Mouse (Mus musculus): ENCODE measurements around the gene Clip2. TPM values are rescaled to one million over a fixed set of nuclear protein-coding genes. Genes with fewer than 3 reads are reported as not detected.

The Clip2 gene
- polyA plus RNA-seq (2014; fragmentation: Nextera tagmentation; extraction: Ambion mirVana): 5.6 and 5.8 TPM in 2 replicates

- Histone ChIP-seq H3K9me3 (ENCODE audit: control insufficient read depth, low read length) (no peaks in the 10 kb centered on the region), H3K4me3 (ENCODE audit: low read depth, low read length) (peak within 1 kb of the TSS; percentile 67), H3K4me2 (peak within 1 kb of the TSS; percentile 93), H3K4me1 (ENCODE audit: control insufficient read depth, insufficient read depth, low read length) (peaks cover 24% of the 10 kb centered on the region), H3K36me3 (ENCODE audit: control insufficient read depth, insufficient read depth, low read length) (no peaks in the 10 kb centered on the region), H3K9ac (ENCODE audit: low read length) (peak within 1 kb of the TSS; percentile 96), H3K27me3 (ENCODE audit: control insufficient read depth, insufficient read depth, low read length) (no peaks in the 10 kb centered on the region), H3K27ac (ENCODE audit: low read depth, low read length) (peak within 1 kb of the TSS; percentile 97)
- WGBS: 1% methylated on average over 61 of the region's 61 CpGs
- ATAC-seq (ENCODE audit: low FRiP score): peak; percentile 89
- DNase-seq (ENCODE audit: low spot score, missing footprints): peak; percentile 98
Measured at GRCm38 (mm10) chr5:134552110-134552972, at the start of gene Clip2. Gene Clip2 (minus strand): TSS chr5:134552434.

GRCm38 (mm10) chr5:134597711-134598110, 45.5 kb upstream of the Clip2 start:
- H3K36me3 ChIP-seq (ENCODE audit: control insufficient read depth, insufficient read depth, low read length): peaks cover 27% of the 10 kb centered on the region
- H3K4me1 ChIP-seq (ENCODE audit: control insufficient read depth, insufficient read depth, low read length): no peaks in the 10 kb centered on the region
- H3K27ac ChIP-seq (ENCODE audit: low read depth, low read length): no peak overlapping the region
- 91% methylated on average over 10 of the region's 10 CpGs for WGBS
- no peaks in the 10 kb centered on the region for H3K9me3 ChIP-seq (ENCODE audit: control insufficient read depth, low read length)
- DNase-seq (ENCODE audit: low spot score, missing footprints) (no peak), ATAC-seq (ENCODE audit: low FRiP score) (no peak)
- no peaks in the 10 kb centered on the region for H3K27me3 ChIP-seq (ENCODE audit: control insufficient read depth, insufficient read depth, low read length)
- no peak overlapping the region for H3K4me2 ChIP-seq
- H3K9ac ChIP-seq (ENCODE audit: low read length): no peak overlapping the region
- H3K4me3 ChIP-seq (ENCODE audit: low read depth, low read length): no peak overlapping the region

- 93% methylated on average over 9 of the region's 9 CpGs for WGBS
Measured at GRCm38 (mm10) chr5:134593093-134593492, 40.9 kb upstream of the Clip2 start.

GRCm38 (mm10) chr5:134592026-134592581, 39.9 kb upstream of the Clip2 start:
- no peaks in the 10 kb centered on the region for H3K27me3 ChIP-seq (ENCODE audit: control insufficient read depth, insufficient read depth, low read length)
- no peak overlapping the region for H3K4me2 ChIP-seq
- peaks cover 27% of the 10 kb centered on the region for H3K36me3 ChIP-seq (ENCODE audit: control insufficient read depth, insufficient read depth, low read length)
- no peak overlapping the region for H3K27ac ChIP-seq (ENCODE audit: low read depth, low read length)
- H3K9ac ChIP-seq (ENCODE audit: low read length): no peak overlapping the region
- ATAC-seq (ENCODE audit: low FRiP score) (no peak), DNase-seq (ENCODE audit: low spot score, missing footprints) (no peak)
- H3K4me3 ChIP-seq (ENCODE audit: low read depth, low read length): no peak overlapping the region
- WGBS: 94% methylated on average over 11 of the region's 11 CpGs
- no peaks in the 10 kb centered on the region for H3K9me3 ChIP-seq (ENCODE audit: control insufficient read depth, low read length)
- H3K4me1 ChIP-seq (ENCODE audit: control insufficient read depth, insufficient read depth, low read length): no peaks in the 10 kb centered on the region

More at GRCm38 (mm10) chr5:134593093-134593492, 40.9 kb upstream of the Clip2 start:
- no peak for ATAC-seq (ENCODE audit: low FRiP score)
- Histone ChIP-seq H3K4me3 (ENCODE audit: low read depth, low read length) (no peak overlapping the region), H3K27ac (ENCODE audit: low read depth, low read length) (no peak overlapping the region), H3K4me2 (no peak overlapping the region), H3K27me3 (ENCODE audit: control insufficient read depth, insufficient read depth, low read length) (no peaks in the 10 kb centered on the region), H3K9ac (ENCODE audit: low read length) (no peak overlapping the region), H3K9me3 (ENCODE audit: control insufficient read depth, low read length) (no peaks in the 10 kb centered on the region), H3K36me3 (ENCODE audit: control insufficient read depth, insufficient read depth, low read length) (peaks cover 31% of the 10 kb centered on the region), H3K4me1 (ENCODE audit: control insufficient read depth, insufficient read depth, low read length) (no peaks in the 10 kb centered on the region)
- no peak for DNase-seq (ENCODE audit: low spot score, missing footprints)

GRCm38 (mm10) chr5:134589900-134590299, 37.7 kb upstream of the Clip2 start:
- Histone ChIP-seq H3K4me1 (ENCODE audit: control insufficient read depth, insufficient read depth, low read length) (no peaks in the 10 kb centered on the region), H3K4me2 (no peak overlapping the region), H3K36me3 (ENCODE audit: control insufficient read depth, insufficient read depth, low read length) (peaks cover 16% of the 10 kb centered on the region), H3K9me3 (ENCODE audit: control insufficient read depth, low read length) (no peaks in the 10 kb centered on the region), H3K27ac (ENCODE audit: low read depth, low read length) (no peak overlapping the region), H3K27me3 (ENCODE audit: control insufficient read depth, insufficient read depth, low read length) (no peaks in the 10 kb centered on the region), H3K4me3 (ENCODE audit: low read depth, low read length) (no peak overlapping the region), H3K9ac (ENCODE audit: low read length) (no peak overlapping the region)
- ATAC-seq (ENCODE audit: low FRiP score) (no peak), DNase-seq (ENCODE audit: low spot score, missing footprints) (no peak)
- 93% methylated on average over 3 of the region's 3 CpGs for WGBS

- H3K9me3 ChIP-seq (ENCODE audit: control insufficient read depth, low read length): no peaks in the 10 kb centered on the region
- H3K9ac ChIP-seq (ENCODE audit: low read length): no peak overlapping the region
- no peak overlapping the region for H3K4me3 ChIP-seq (ENCODE audit: low read depth, low read length)
- no peak overlapping the region for H3K27ac ChIP-seq (ENCODE audit: low read depth, low read length)
- no peaks in the 10 kb centered on the region for H3K36me3 ChIP-seq (ENCODE audit: control insufficient read depth, insufficient read depth, low read length)
- ATAC-seq (ENCODE audit: low FRiP score): no peak
- peaks cover 8% of the 10 kb centered on the region for H3K4me1 ChIP-seq (ENCODE audit: control insufficient read depth, insufficient read depth, low read length)
- no peak for DNase-seq (ENCODE audit: low spot score, missing footprints)
- no peaks in the 10 kb centered on the region for H3K27me3 ChIP-seq (ENCODE audit: control insufficient read depth, insufficient read depth, low read length)
- H3K4me2 ChIP-seq: no peak overlapping the region
- 92% methylated on average over 5 of the region's 5 CpGs for WGBS
Measured at GRCm38 (mm10) chr5:134584798-134585197, 32.6 kb upstream of the Clip2 start.

- Histone ChIP-seq H3K9me3 (ENCODE audit: control insufficient read depth, low read length) (no peaks in the 10 kb centered on the region), H3K27ac (ENCODE audit: low read depth, low read length) (no peak overlapping the region), H3K27me3 (ENCODE audit: control insufficient read depth, insufficient read depth, low read length) (no peaks in the 10 kb centered on the region), H3K4me3 (ENCODE audit: low read depth, low read length) (no peak overlapping the region), H3K36me3 (ENCODE audit: control insufficient read depth, insufficient read depth, low read length) (no peaks in the 10 kb centered on the region), H3K4me2 (peak overlapping the region; percentile 85; the same call in 1 of the 2 replicates), H3K4me1 (ENCODE audit: control insufficient read depth, insufficient read depth, low read length) (peaks cover 8% of the 10 kb centered on the region), H3K9ac (ENCODE audit: low read length) (no peak overlapping the region; the same call in 1 of the 2 replicates)
- 86% methylated on average over 3 of the region's 3 CpGs for WGBS
- ATAC-seq (ENCODE audit: low FRiP score): no peak
- DNase-seq (ENCODE audit: low spot score, missing footprints): no peak
Measured at GRCm38 (mm10) chr5:134583884-134584213, 31.6 kb upstream of the Clip2 start.

- peak; percentile 51; the same call in 1 of the 2 replicates for ATAC-seq (ENCODE audit: low FRiP score)
Measured at GRCm38 (mm10) chr5:134583006-134583883, 31.0 kb upstream of the Clip2 start.

More at GRCm38 (mm10) chr5:134583006-134583883, 31.0 kb upstream of the Clip2 start:
- Histone ChIP-seq H3K36me3 (ENCODE audit: control insufficient read depth, insufficient read depth, low read length) (no peaks in the 10 kb centered on the region), H3K4me3 (ENCODE audit: low read depth, low read length) (peak overlapping the region; percentile 87), H3K9ac (ENCODE audit: low read length) (peak overlapping the region; percentile 90), H3K27ac (ENCODE audit: low read depth, low read length) (no peak overlapping the region), H3K9me3 (ENCODE audit: control insufficient read depth, low read length) (no peaks in the 10 kb centered on the region), H3K4me1 (ENCODE audit: control insufficient read depth, insufficient read depth, low read length) (peaks cover 8% of the 10 kb centered on the region), H3K27me3 (ENCODE audit: control insufficient read depth, insufficient read depth, low read length) (no peaks in the 10 kb centered on the region), H3K4me2 (peak overlapping the region; percentile 85)
- DNase-seq (ENCODE audit: low spot score, missing footprints): no peak
- WGBS: 30% methylated on average over 15 of the region's 15 CpGs

Measured in midbrain, embryonic 11.5 days (tissue).